Mouse (Mus musculus) ES-E14 (cell line): Measurements from ENCODE around the gene Map3k11. TPM values are rescaled to one million over a fixed set of nuclear protein-coding genes. Genes with fewer than 3 reads are reported as not detected.

Experiments
- DNase-seq: peaks from one replicate; pipeline ENCODE4 v3.0.0-alpha.2; 2013; ENCODE audit warnings: low read depth, low spot score
- H3K27ac ChIP-seq: 2 replicates; pipeline ENCODE4 v1.5.1; 2012; ENCODE audit warnings: low read depth, mild to moderate bottlenecking, low read length, moderate library complexity, mixed read lengths; ENCODE audit not compliant: poor library complexity, insufficient read depth, severe bottlenecking
- H3K36me3 ChIP-seq: 2 replicates; pipeline ENCODE4 v1.6.1; 2012; ENCODE audit warnings: mild to moderate bottlenecking, low read length, moderate library complexity, mixed read lengths; ENCODE audit not compliant: control insufficient read depth, poor library complexity, insufficient read depth, severe bottlenecking
- H3K4me1 ChIP-seq, 2 experiments: fragments of 150-350 bp in 1 of 2; sonication (generic) in 1 of 2; 2 replicates each; pipeline ENCODE4 v1.6.1; 2012; ENCODE audit warnings: low read length in 2 of 2, mild to moderate bottlenecking in 1 of 2, mixed read lengths in 1 of 2; ENCODE audit not compliant: control insufficient read depth in 2 of 2, insufficient read depth in 2 of 2, poor library complexity in 1 of 2
- H3K4me3 ChIP-seq, 2 experiments: fragments of 150-350 bp in 1 of 2; sonication (generic) in 1 of 2; 2 replicates each; pipeline ENCODE4 v1.5.1; 2012; ENCODE audit warnings: low read length in 2 of 2, low read depth in 1 of 2, mild to moderate bottlenecking in 1 of 2, mixed read lengths in 1 of 2; ENCODE audit not compliant: insufficient read depth in 1 of 2, poor library complexity in 1 of 2, severe bottlenecking in 1 of 2
- H3K9ac ChIP-seq: 2 replicates; pipeline ENCODE4 v1.6.1; 2012; ENCODE audit warnings: low read depth, mild to moderate bottlenecking, low read length, mixed read lengths; ENCODE audit not compliant: poor library complexity, insufficient read depth, severe bottlenecking
- H3K9me3 ChIP-seq: fragments of 150-350 bp; sonication (generic); 2 replicates; pipeline ENCODE4 v1.6.1; 2012; ENCODE audit warnings: low read depth, mild to moderate bottlenecking, low read length; ENCODE audit not compliant: control insufficient read depth, insufficient read depth
- CHD2 ChIP-seq: IDR thresholded peaks from 2 replicates; pipeline ENCODE4 v1.6.1; 2014; ENCODE audit warnings: mild to moderate bottlenecking, low read depth, low read length, inconsistent platforms
- HCFC1 ChIP-seq: IDR thresholded peaks from 2 replicates; pipeline ENCODE4 v1.6.1; 2012; ENCODE audit warnings: low read length, inconsistent platforms, borderline replicate concordance; ENCODE audit not compliant: insufficient read depth
- MAFK ChIP-seq: IDR thresholded peaks from 2 replicates; pipeline ENCODE4 v1.6.1; 2014; ENCODE audit warnings: mild to moderate bottlenecking, low read depth, low read length, inconsistent platforms; ENCODE audit not compliant: insufficient read depth
- ZC3H11A ChIP-seq: IDR thresholded peaks from 2 replicates; pipeline ENCODE4 v1.6.1; 2012; ENCODE audit warnings: low read depth, mild to moderate bottlenecking, inconsistent platforms, low read length, borderline replicate concordance
- ZNF384 ChIP-seq: IDR thresholded peaks from 2 replicates; pipeline ENCODE4 v1.6.1; 2012; ENCODE audit warnings: low read depth, low read length, inconsistent platforms
- in situ Hi-C, 2 experiments: fragments of 600-800 bp; cut with MboI; formaldehyde crosslinking; loops; one replicate each; pipeline ENCODE4 v1.15.1; 2025; ENCODE audit warnings: low sequenced_read_pairs in 2 of 2, inconsistent platforms in 1 of 2; ENCODE audit not compliant: unreplicated experiment in 2 of 2
- total RNA-seq: library from RNA; depleted of rRNA; stranded (reverse); fragments of 300-350 nt; gene quantifications from 2 replicates; pipeline ENCODE4 v1.2.3, GENCODE M21; 2012

Map3k11 gene
- total RNA-seq, 1 experiment, result 19.3 TPM

GRCm38 (mm10) chr19:5664669-5665257, 23.8 kb upstream of the Map3k11 start:
- TF ChIP-seq CHD2 (no peak), HCFC1 (no peak), ZC3H11A (no peak), MAFK (no peak), ZNF384 (no peak)
- no peak for DNase-seq
- Histone ChIP-seq H3K36me3 (peaks cover 21% of the 10 kb centered on the region; the same call in 1 of the 2 replicates), H3K9me3 (no peaks in the 10 kb centered on the region), H3K9ac (no peak overlapping the region), H3K4me1 (peaks cover 7 to 20% of the 10 kb centered on the region in 2 experiments; a peak in 2 of 4 replicates), H3K4me3 (no peak overlapping the region), H3K27ac (no peak overlapping the region)
- in situ Hi-C loops, result no loop called here

- Histone ChIP-seq H3K9me3 (no peaks in the 10 kb centered on the region), H3K9ac (no peak overlapping the region), H3K4me1 (peaks cover 7 to 20% of the 10 kb centered on the region in 2 experiments; a peak in 2 of 4 replicates), H3K4me3 (no peak overlapping the region), H3K27ac (no peak overlapping the region), H3K36me3 (peaks cover 21% of the 10 kb centered on the region; the same call in 1 of the 2 replicates)
- in situ Hi-C loops, result no loop called here
- no peak for DNase-seq
- no peak for TF ChIP-seq ZNF384
- no peak for TF ChIP-seq MAFK
- TF ChIP-seq CHD2, result no peak
- no peak for TF ChIP-seq ZC3H11A
- TF ChIP-seq HCFC1, result no peak
These were observed 23.1 kb upstream of the Map3k11 start for GRCm38 (mm10) chr19:5665465-5665864.

DNA sequence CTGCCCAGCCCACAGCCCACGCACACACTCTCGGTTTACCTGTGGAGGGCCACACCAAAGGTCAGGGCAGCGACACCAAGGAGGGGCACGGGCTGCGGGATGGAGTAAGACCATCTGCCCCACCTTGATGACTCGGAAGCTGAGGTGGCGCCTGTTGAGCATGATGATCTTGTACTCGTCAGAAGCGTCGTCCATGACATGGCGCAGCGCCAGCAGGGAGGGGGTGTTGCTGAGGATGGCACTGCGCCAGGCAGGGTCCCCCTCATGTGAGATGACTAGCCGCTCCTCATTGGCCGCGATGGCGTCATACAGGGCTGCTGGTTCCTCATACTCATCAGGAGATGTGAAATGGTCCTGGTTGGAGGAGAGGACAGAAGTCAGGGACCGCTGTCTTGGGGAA, 22.2 kb upstream of the Map3k11 start:
- in situ Hi-C loops, result no loop called here
- Histone ChIP-seq H3K4me3 (no peak overlapping the region), H3K4me1 (peaks cover 7 to 13% of the 10 kb centered on the region in 2 experiments; a peak in 2 of 4 replicates), H3K9ac (no peak overlapping the region), H3K27ac (no peak overlapping the region), H3K9me3 (no peaks in the 10 kb centered on the region), H3K36me3 (peaks cover 22% of the 10 kb centered on the region; the same call in 1 of the 2 replicates)
- TF ChIP-seq ZC3H11A (no peak), HCFC1 (no peak), CHD2 (no peak)
- DNase-seq, result no peak

- in situ Hi-C loops, result no loop called here
These were observed 20.2 kb upstream of the Map3k11 start for GRCm38 (mm10) chr19:5668372-5668771.

More at GRCm38 (mm10) chr19:5668372-5668771, 20.2 kb upstream of the Map3k11 start:
- Histone ChIP-seq H3K27ac (no peak overlapping the region), H3K4me1 (peaks cover 5% of the 10 kb centered on the region in 2 experiments; a peak in 1 of 4 replicates), H3K36me3 (peaks cover 40% of the 10 kb centered on the region; the same call in 1 of the 2 replicates), H3K9me3 (no peaks in the 10 kb centered on the region), H3K9ac (no peak overlapping the region), H3K4me3 (no peak overlapping the region)
- TF ChIP-seq CHD2 (no peak), ZNF384 (no peak), MAFK (no peak), HCFC1 (no peak), ZC3H11A (no peak)
- DNase-seq, result no peak
